Mouse (Mus musculus) ES-Bruce4 (cell line): ENCODE measurements around the gene Zc3h7b.
"Not testable (repeated sequence)": the region's sequence is repeated elsewhere in the genome, so short reads cannot be mapped to it uniquely, and the experiment has no call there.

ENCODE experiments used
- EP300 ChIP-seq: IDR thresholded peaks from 2 replicates; pipeline ENCODE4 v1.6.1; 2011; ENCODE audit warnings: low read depth, low read length; ENCODE audit not compliant: insufficient read depth
- POLR2A ChIP-seq: IDR thresholded peaks from one replicate; pipeline ENCODE4 v1.8.1; 2011; ENCODE audit warnings: low read length; ENCODE audit not compliant: insufficient read depth

- not testable (repeated sequence) for TF ChIP-seq POLR2A, EP300
Measured at GRCm38 (mm10) chr15:81701350-81701749, 43.5 kb upstream of the Zc3h7b start.
